Mouse (Mus musculus) skeletal muscle tissue, adult 2 months (tissue): ENCODE data around the gene Tle3.

Experiments used
- DNase-seq: peaks from one replicate; pipeline ENCODE4 v3.0.0-alpha.2; 2012; ENCODE audit warnings: low read depth, low spot score

Tle3 gene

DNA sequence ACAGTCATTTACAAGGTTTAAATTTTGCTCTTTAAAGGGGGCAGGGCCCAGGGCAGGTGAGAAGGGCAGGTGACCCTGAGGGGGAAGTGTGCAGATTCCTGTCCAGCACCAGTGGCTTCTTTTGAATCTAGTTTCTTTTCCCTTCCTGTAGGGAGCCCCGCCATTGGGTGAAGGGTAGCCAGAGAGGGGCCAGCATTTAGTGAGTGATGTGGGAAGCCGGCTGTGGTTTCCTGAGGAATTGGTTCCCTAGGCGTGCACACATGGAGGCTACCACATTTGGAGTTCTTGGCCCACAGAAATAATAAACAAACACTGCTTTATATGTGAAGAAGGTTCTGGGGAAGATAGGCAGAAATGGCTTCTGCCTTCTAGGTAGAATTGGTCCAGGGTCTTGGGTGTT, 4.5 kb downstream of the Tle3 start:
- no peak for DNase-seq

DNA sequence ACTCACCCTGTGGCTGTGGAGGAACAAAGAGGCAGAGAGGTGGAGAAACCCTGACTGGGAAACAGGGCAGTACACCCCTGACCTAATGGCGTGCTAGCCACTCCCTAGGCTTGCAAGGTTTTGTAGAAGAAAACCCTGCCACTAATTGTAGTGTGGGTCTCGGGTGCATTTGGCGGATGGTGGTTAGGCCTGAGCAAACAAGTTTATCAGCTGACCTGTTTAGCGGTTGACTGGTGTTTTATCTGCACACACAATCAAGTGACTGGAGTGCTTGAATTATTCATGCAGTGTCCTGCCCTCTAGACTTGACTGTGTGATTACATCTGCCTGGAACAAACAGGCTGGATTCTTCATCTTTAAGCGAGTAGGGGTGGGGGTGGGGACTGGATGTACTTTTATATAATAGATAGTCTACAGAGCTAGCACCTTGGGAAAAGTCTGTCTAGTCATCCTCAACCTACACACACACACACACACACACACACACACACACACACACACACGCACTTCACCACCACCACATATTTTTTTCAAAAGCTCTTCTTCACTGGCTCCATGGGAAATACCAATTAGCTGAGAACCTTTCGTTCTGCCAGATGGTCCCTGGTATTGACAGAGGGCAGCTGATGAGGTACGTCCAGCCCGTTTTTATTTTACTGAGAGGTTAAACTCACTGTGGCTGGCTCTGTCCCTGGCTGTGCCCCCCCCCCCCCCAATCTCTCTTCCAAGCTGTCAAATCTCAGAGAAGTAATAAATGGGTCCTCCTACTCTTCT, 5.7 kb downstream of the Tle3 start:
- DNase-seq, result no peak

DNA sequence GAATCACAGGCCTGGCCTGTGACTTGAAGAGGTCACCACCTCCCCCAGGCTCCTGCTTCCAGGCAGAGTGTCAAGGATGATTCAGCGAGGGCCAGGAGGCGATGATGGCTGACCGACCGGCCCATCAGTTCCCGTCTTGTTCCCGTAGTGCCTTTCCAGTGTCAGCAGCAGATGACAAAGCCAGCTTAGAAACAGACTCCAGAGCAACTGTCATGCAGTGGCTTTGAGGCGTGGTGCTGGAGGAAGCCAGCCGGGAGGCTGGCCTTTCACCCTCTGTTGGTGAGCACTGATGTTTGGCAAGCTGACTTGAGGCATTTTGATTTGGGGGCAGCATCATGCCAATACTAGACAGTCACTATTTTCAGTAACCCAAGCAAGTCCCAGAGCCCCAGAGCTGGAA, 6.3 kb downstream of the Tle3 start:
- peak; percentile 50 for DNase-seq

DNA sequence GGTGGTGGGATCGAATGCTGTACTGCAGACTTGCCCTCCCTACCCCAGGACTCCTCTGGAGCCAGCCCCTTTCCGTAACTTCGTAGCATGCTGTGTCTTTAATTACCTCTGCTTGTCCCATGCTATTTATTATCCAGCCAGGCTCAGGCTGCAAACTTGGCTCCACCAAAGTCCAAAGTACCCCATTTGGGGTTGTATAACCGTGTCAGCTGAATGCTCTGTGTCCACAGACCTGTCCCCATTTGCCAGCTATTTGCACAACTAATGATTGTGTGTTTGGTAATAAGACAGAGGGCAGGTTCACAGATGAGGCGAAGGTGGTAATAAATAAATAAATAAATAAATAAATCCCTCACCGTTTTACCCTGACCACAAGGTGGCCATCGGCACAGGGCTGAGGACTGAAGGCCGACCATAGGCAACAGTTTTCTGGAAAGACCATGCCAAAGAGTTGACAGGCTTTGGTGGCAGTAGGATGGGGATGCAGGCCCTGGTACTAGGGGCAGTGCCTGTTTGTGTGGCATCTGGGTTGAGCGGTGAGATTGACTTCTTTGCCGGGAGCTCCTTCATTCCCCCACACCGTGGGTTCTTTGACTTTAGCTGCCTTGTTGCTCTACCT, 7.0 kb downstream of the Tle3 start:
- no peak for DNase-seq

DNA sequence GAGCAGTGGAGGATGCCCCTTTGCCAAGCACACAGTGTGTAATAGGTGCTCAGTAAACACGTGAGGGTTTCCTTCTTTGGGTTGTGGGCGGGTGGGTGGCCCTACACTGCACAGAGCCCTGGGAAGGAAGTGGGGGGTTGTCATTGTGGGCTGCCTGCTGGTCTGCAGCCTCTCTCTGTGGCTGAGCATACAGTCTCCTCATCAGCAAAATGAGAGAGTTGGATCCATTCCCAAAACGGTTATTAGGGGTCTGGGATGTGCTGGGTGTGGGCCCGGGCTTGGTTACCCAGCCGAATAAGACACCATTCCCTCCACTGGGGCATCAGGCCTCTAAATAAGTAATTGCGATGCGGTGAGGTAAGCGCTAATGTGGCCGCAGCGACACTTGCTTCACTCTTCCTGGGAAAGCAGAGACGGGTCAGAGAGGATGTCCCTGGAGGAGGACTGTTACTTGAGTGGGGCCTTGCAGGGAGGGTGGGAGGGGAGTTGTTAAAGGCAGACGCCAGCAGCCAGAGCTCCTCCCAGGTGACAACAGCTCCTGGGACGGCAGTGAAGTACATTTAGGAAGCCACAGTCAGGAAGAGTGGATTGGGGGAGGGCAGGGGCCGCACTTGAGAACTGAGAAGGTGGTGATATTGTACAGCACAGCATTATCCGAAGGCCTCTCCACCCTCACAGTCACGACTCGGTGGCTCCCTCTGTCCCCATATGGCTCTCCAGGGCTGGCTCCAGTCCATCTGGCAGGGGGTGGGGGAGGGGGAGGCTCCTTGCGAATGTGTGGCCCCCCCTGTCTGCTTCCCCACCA, 8.3 kb downstream of the Tle3 start:
- peak; percentile 51 for DNase-seq

DNA sequence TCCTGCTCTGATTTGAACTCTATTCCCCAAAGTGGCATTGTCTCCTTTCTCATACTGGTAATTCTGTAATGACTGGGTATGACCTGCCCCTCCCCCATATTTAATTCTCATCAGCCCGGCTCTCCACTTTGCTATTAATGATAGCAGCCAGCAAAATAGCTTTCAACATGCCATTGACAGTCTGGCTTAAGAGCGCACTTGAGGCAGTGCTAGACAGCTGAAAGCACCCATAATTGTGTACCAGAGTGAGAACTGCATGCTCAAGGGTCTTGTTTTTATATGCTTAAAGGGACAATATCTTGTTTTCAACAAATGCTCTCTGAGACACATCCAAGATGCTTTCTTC, 8.9 kb downstream of the Tle3 start:
- DNase-seq, result no peak

DNA sequence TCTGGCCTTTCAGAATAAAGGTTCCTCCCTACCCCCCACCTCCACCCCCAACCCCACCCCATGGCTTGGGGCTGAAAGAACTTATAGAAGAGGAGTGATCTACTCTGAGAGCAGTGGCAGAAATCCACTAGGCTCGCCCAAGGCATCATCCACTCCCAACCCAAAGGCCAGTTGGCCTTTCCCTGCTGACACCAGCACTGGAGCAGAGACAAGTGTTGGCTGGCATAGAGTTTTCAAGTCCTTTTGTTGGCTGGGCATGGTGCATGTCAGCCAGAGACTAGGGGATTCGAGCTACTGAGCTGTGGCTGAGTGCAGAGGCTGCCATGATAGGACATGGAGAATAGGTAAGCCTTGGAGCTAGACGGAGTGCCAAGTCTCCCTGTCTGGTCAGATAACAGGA, 9.3 kb downstream of the Tle3 start:
- no peak for DNase-seq

DNA sequence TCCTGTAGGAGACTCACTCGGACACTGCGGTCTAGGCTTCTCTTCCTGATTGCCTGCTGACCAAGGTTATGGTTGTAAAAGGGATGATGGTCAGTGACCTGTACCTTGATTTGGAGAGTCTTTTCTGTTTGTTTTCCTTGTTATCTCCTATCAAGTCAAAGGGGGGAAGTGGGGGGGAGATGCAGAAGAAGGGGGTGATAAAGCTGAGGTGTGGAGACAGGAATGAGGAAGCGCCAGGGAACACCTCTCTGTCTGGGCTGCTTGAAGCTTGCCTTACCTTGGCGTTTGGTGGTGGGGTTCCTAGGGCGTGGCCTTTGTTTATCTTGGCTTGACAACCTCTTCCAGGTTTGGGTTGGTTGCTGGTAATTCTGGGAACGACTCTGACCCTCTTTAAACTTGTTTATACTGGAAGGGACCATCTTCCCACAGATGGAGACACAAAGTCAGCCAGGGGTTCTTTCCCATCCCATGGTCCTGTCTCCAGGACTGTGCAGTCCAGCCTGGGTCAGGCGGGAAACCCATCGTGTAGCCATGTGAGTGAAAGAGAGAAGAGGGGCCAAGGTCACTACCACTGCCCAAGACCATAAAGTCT, 10.5 kb downstream of the Tle3 start:
- no peak for DNase-seq

DNA sequence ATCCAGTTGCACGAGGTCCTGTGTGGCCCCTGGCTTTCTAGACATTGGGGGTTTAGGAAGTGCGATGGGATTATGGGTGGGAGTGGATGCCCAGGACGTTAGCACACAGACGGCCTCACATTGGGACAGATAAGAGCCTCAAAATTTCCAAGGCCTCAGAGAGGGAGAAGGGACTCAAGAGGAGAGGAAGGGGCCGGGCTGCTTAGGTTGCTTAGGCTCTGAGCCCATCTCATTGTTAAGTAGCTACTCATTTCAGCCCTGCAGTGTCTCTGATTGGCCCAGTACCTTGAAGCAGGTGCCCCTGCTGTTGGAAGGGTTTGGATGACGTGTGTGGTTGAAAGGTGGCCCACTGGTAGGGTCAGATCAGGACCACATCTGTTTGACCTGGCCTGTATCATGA, 11.9 kb downstream of the Tle3 start:
- no peak for DNase-seq

DNA sequence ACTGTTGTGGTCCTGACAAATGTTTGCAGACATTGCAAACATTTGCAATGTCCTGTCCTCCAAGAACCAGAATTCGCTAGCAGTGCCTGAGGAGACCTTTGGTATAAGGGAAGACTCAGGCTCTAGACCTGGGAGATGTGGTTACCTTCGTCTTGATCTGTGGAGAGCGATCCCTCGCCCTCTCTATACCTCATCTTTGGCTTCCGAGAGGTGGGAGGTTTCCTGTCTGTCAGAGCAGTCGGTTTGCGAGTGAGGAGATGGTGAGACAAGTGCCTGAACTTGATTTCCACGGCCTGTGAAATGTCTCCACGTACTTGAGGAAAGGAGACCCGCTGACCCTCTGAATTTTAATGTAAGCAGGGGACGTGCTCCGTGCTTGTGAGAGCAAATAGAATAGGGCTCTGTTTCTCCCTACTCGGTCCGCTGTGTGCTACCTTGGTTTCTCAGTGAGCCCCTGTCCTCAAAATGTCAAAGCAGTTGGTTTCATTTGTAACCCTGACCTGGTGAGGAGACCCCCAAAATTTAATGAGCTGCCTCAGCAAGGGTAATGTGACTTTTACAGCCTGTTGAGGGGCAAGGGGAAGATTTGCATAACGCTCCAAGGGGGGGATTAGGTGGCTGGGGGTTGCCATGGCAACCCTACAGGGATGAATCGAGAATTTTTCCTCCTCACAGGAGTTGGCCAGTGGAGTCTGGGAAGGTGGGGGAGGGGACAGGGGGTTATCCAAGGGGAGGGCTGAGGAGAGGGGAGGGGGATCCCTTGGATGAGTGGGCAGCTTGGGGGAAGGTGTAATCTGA, 12.7 kb downstream of the Tle3 start:
- no peak for DNase-seq

DNA sequence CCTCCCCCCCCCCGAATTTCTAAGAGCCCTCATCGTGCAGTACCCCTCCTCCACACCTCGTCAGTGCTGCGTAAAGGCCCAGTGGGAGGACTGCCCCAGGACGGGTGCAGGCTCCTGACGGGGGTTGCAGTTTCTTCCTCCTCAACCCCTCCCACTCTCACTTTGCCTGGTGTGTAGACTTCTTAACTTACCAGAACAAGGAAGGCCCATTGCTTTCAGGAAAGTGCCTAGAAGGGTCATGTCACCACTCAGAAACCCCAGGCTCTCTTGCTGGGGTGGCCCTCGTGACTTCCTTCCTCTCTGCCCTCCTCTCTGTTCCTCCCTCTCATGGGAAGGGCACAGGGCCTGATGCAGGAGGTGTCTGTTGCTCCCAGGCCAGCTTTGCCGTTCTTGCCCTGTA, 13.6 kb downstream of the Tle3 start:
- DNase-seq, result peak; percentile 50

DNA sequence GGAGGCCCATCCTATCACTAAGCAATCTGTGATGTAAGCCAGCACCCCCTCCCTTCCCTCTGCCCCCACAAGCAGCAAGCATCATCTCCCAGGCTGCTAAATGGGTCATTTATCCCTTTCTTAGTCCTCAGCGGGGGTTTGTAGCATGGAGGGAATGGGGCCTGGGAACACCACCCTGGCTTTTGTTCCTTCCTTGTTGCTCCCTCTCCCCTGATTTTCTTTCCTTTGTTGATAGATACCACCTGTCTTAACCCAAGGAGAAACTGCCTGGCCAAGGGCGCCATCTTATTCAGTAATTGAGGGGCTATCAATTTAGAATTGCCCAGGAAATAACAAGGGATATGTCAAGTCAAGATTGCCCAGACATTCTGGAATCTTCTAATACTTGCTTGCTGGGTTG, 14.1 kb downstream of the Tle3 start:
- no peak for DNase-seq

DNA sequence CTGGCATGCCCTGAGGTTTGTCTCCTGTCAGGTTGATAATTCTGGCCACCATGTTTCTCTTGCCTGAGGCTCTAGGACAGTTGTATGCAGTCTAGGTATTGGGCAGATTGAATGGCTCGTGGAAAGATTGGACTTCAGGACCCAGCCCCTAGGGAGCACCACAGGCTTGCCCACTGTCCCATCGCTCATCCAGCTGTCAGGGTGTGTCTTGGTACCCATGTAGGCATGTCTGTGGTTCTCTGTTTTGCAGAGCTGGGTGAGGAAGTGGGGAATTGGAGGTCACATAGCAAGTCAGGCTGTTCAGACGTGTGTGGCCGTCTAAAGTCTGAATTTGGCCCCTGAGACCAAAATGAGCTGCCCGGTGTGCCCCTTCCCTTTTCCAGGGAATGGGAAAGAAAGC, 15.6 kb downstream of the Tle3 start:
- DNase-seq, result no peak

DNA sequence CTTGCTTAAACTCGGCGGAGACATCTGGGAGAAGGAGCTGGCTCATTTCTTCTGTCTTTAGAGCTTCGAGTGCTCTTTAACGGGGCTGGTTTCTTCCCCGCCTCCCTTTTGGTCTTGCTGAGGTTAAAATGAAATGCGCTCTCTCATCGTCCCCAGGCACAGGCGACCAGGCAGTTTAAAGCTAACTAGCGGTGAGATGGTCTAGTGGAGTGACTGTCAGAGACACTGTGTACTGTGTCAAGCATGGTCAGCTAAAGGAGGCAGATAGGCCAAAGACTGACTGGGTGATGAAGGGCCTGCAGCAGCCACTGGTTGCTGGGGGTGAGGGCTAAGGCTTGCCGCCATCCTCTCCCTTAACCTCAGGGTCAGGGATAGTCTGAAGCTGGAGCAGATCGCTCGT, 16.0 kb downstream of the Tle3 start:
- DNase-seq, result no peak

DNA sequence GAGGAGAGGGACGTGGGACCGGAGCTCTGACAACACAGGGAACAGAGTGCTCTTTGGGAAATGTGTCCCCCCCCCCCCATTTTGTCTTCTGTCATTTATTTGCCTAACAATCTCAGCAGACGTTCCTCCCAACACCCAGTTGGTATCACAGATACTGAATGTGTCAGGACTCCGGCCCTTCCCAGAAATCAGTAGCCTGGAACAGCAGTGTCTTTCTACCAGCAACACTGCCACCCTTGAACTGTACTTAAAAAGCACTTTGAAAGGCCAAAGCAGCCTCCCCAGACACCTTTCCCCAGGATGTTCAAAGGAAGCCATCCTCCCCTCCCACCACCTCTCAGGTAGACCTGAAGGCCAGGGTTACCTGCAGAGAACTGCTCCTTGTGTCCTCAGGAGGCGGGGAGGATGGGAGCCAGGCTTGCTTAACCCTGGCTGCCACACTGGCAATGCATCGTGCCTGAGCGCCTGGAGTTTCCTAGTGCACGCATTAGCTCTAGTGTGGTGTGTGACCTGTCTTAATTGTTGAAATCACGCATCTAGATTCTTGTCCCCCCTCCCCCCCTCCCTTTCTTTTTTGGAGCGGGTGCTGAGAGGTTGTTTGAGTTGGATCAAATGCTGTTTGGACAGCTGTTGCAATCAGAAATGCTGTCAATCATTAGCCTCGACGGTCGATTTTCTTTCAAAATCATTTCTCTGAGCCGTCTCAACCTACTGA, 16.7 kb downstream of the Tle3 start:
- DNase-seq, result no peak

DNA sequence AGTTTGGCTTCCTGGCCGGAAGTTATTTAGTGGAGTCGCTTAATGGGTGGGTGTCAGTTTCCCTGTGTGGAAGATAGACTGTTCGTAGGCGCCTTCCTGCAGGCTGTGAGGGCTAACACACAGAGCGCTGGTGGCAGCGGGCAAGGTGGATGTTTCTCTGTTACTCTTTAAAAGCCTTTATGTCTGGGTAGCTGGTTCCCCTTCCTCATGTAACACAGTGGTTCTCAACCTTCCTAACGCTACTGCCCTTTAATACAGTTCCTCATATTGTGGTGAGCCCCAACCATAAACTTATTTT, 17.2 kb downstream of the Tle3 start:
- DNase-seq, result no peak

DNA sequence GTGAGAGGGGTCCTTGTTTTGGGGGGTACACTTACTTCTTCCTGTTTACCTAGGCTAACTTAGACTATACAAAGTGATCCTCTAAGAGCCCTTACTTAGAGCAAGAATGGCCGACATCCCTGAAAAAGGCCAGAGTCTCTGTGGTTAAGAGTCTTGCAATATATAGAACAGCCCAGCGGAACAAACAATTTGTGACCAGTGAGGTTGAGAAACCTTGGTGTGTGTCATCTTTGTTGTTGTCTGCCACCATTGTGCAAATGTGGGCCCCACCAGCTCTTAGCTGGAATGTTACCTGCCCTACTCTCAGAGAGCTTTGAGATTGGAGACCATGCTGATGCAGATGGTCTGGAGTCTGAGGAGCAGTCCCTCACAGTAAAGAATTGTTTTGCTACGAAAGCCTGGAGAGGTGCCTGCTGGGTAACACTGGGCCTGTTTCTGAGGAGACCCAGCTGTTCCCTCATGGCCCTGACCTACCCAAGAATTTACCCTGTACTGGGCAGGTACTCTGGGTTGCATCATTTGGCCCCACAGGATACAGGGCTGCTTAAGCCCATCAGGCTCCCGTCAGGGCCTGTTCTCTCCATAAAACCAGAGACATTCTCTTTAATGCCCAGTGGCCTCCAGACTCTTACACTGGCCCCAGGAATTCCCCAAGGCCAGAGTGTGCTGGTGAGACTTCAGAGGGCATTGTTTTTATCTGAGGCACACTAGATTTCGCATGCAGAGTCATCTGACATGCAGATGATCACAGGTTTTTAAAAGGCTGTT, 19.6 kb downstream of the Tle3 start:
- DNase-seq, result no peak

DNA sequence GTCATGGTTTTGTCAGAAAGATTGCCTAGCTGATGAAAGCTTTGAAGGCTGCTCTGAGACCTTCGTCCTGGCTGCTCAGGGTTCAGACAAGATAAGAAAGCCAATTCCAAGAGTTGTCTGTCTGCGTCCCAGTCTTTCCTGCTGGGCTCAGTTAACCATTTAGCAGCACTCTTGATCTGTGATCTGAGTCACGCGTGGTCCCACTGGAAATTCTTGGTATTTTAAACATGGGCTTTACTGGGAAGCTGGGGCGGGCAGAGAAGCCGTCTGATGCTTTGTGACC, 20.1 kb downstream of the Tle3 start:
- DNase-seq, result no peak

DNA sequence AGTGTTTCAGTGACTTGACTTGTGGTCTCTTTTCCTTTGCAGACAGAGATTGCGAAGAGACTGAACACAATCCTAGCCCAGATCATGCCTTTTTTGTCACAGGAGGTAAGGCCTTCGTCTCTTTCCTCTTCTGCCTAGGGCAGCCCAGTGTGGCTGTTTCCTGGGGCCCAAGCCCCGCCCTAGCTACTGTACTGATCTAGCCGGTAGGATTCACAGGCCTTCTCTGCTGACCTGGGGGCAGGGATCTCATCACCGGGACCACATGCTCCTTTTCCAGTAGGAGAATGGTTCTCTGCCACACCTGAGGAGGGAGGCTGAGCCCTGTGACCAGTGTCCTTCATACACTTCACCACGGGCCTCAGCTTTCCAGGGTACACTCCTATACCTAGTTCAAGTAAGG, 21.0 kb downstream of the Tle3 start:
- DNase-seq, result no peak

DNA sequence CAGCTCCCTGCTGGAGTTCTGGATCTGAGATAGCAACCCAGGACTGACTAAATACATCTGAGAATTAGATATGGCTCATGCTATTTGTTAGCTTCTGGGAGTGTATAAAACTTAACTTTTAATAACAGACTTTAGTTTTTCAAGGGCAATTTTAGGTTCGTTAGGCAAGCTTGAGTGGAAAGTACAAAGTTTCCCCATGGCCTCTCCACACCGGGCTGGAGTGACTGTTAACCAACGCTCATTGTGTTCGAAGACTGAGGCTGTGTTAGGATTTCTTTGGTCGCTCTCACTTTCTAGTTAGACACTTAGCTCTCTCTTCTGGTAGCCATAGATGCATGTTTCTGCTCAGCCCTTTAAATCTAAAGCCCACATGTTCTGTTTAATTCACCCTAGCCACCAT, 21.7 kb downstream of the Tle3 start:
- DNase-seq, result no peak

DNA sequence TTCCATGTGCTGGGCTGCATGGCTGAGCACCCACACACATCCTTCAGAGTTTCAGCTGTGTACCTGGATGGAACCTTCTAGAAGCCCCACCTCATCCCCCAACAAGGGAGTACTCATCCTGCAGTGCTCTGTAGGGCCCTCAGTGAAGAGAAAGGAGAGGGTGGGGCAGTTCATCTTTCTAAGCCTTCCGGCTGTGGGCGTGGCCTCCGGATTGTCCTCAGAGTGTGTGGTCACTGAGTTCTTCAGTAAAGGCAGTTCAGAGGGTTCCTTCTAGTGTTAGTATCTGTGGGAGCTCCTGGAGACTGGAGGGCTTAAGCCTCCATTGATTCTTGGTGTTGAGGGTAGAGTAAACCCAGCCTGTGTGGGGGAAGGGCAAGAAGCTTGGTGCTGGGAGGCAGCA, 22.9 kb downstream of the Tle3 start:
- DNase-seq, result no peak
